Mouse (Mus musculus): Measurements from ENCODE around the gene Slc22a21.

Gene Slc22a21

DNA sequence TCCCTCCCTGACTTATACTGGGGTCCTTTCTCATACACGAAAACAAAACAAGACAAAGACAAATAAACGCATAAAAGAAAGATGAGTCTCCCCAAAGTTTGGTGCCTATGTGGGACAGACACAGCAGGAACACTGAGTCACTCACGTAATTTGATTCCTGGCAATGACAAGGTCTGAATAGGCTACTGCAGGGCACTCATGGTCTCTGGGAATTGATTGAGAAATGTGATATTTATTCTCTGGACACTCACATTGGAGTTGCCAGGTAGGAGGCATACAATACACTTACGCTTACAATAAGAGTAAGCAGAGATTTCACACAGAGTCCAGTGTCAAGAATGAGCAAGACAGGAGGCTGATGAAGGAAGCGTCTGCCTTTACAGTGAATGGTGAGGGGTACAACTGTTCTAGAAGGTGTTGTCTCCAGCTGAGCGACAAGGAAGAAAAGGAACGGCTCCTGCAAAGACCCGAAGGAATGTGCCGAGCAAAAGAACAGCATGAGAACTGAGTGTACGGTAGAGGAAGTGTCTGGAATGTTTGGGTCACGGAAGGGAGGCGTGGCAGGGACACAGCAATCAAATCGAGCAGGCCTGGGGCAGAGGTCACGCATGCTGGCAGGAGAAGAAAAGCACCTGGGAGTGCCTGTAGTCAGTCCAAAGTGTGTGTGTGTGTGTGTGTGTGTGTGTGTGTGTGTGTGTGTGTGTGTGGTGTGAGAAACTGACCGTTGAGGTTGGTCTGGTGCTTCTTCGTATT is 76.2 kb downstream of the Slc22a21 start:
- no peak for DNase-seq (ENCODE audit: low read depth, low spot score)

DNA sequence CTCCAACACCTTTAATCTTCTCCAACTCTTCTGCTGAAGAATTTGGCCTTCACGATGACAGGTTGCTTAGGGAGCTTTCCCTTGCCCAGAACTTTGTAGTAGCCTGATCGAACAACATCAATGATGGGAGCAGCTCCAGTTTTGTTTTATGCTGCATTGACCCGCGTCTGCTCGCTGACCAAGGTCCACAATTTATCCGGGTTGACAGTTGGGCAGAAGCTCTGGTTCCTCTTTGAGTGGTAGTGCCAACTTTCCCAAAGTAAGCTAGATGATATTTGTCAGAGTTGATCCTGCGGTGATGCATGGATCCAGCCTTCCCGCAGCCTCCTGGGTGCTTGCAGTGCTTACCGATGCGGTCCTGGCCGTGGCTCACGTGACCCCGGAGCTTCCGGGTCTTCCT is 77.4 kb downstream of the Slc22a21 start:
- DNase-seq (ENCODE audit: low read depth, low spot score), result no peak

DNA sequence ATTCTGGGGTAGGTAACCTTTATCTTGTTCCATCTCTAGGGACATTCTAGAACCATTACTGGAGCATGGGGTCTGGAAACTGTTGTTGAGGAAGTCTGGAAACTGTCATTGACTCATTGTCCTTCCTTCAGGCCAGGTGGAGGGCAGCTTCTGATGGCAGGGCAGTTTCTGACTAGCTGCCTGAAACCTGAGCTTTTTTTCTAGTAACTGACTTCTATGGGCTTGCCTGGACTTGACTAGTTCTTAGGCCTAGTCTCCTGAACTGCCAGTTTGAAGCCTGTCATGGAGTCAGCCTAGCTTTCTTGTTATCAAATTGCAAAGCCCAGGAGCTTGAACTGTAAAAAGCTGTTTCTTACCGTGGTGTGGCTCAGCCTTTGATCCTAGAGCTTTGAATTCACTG is 79.1 kb downstream of the Slc22a21 start:
- no peak for DNase-seq (ENCODE audit: low read depth, low spot score)

DNA sequence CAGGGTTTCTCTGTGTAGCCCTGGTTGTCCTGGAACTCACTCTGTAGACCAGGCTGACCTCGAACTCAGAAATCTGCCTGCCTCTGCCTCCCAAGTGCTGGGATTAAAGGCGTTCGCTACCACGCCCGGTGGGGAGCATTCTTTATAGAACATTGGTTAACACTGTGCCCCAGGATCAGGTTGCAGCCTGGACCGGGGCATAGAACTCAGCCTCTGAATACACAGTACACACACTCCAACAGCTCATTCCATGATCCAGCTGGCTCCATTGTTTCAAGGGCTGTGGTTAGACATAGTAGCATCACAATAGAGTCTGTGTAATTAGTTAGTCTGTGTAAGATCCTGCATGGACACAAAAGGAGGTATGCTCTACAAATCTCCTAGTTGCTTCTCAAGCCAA is 80.2 kb downstream of the Slc22a21 start:
- DNase-seq (ENCODE audit: low read depth, low spot score), result no peak
